Mouse (Mus musculus): Measurements from ENCODE around the gene Prdm1. TPM values are rescaled to one million over a fixed set of nuclear protein-coding genes. Genes with fewer than 3 reads are reported as not detected.
A peak's percentile ranks its signal among the peaks of the same experiment; 100 is the strongest.

Gene Prdm1
- total RNA-seq, 2 experiments from 2014 or later, result 1.3 to 2.2 TPM

DNA sequence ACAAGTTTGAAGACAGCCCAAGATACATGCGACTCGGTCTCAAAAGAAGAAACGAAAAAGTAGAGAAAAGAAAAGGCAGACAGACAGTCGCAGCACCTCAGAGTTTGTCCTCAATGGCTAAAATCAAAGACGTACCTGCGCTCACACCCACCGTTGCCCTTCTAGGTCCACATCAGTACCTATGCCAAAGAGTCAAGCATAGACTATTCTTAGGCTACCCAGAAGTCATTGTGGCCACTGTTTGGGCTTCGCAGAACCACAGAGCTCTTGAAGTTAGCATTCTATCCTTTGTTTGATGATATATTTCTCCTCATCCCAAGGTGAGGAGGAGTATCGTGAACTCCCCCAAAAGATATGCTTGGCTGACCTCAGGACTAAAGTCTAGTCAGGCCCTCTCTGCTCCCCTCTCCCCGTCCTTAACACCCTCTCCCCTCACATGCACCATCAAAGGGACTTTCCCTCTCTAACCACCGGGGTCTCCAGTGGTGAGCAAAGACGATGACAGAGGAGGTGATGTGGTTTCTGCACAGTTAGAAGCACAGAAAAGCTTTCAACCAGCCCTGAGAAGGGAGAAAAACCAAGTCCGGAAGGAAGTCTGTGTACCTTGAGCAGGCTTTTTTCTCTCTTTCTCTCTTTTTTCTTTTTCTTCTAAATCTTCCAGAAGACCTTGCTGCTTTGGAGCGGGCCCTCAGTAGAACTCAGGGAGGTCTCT lies 99.0 kb downstream of the Prdm1 start:
- intact Hi-C loops (cut with DNase I), result no loop called here
- DNase-seq, result no peak

DNA sequence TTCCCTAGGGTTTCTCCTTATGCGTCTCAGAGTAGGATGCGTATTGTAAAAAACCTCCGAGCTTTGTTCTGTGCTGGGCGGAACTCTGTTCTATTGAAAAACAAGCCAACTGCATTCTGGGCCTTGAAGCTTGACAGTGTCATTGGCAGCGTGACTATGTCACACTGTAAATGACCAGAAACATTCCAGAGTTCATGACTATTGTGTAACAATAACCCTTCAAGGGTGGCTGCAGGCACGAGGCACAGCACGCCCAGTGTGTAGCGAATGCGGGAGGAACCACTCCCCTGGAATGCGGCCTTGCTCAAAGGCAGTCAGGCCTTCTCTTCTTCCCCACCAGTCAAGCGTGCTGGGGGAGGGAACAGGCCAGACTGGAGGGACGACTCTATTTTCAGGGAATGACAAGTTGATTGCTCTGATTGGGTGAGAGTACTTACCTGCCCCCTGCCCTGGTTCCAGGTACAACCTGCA lies 100.4 kb downstream of the Prdm1 start:
- intact Hi-C loops (cut with DNase I), result no loop called here
- DNase-seq, result no peak

DNA sequence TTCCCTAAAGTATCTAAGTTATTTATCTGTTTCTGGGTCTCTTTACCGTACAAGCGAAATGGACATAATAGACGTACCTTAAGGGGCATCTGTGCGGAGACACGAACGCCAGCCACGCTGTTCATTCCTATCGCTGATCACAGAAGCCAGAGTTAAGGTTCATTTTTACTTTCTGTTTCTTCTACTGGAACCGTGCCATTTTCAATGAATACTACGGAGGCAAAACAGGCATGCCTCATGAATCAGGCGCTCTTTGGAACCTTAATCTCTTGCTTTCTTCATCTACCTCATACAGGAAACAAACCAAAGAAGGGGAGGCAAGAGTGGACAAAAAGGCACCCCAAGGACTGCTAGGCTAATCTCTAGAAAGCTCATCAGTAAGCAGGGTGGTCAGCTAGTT lies 100.9 kb downstream of the Prdm1 start:
- no peak for DNase-seq

DNA sequence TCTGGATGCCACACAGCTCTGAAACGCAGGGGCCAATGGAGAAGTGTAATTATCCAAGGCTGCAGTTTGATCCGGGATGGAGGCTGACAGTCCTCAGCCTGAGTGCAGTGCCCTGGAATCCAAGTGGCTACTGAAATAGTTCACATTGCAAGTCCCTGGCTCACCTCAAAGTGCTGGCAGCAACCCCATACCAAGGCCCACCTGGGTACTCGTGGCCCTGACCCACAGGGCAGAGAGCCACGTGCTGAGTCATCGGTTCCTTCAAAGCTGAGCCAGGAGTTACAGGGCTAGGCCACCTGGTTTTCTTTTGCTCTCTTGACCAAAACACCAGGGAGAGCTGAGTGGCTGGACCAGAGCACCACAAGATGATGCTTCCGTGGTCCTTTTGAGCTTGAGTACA lies 103.3 kb downstream of the Prdm1 start:
- DNase-seq, result no peak
- intact Hi-C loops (cut with DNase I), result no loop called here

More for the DNA sequence above, 100.9 kb downstream of the Prdm1 start:
- intact Hi-C loops (cut with DNase I), result no loop called here

DNA sequence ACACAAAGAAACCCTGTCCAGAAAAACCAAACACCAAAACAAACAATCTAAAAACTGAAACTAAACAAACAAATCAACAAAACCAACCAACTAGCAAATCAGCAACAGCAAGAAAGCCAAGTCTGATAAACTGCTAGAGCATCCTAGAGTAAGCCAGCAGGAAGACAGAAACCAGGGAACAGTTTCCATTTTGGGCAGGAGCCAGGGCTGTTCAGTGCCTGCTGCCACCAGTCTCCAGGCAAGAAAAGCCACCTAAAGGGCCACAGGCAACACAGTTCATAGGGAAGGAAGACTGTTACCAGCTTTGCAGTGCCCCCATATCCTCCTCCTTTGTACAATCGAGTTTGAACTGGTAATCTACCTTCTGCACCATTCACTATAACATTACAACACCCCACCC lies 106.4 kb downstream of the Prdm1 start:
- intact Hi-C loops (cut with DNase I), result no loop called here
- peak; percentile 15 for DNase-seq

DNA sequence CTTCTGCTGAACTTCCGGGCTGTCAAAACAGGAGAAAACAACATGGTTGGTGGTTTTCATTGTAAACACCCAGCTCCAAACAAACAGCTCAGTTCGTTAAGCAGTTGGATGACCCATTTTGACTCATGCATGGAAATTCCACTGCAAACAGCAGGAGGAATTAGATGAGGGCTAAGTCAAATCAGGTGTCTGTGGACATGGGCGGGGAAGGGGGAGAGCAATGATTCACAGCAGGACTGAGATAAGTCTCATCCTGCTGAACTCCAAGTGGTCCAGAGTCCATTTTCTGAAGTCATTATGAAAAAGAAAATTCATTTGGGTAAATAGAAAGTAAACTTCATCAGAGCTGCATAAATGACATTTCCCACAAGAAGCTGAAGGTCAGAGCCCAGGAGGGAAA lies 108.1 kb downstream of the Prdm1 start:
- intact Hi-C loops (cut with DNase I), result no loop called here
- DNase-seq, result no peak

DNA sequence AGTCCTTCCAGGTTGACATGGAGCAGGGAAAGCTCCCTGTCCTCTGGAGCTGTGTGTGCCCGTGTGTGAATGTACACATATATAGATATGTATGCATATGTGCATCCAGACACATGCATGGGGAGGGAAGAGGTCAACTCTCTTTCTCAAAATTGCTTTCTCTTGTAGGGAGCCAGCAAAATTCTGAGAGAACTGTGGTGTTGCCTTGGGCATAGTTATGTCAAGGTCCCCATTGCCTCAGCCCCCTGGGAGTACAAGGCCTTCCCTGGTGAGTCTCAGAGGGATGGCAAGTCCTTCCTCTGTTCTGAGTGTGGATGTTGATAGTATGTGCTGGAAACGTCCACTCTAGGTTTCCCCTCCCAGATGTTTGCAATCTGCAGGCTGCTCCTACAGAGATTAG lies 109.4 kb downstream of the Prdm1 start:
- intact Hi-C loops (cut with DNase I), result no loop called here
- no peak for DNase-seq

DNA sequence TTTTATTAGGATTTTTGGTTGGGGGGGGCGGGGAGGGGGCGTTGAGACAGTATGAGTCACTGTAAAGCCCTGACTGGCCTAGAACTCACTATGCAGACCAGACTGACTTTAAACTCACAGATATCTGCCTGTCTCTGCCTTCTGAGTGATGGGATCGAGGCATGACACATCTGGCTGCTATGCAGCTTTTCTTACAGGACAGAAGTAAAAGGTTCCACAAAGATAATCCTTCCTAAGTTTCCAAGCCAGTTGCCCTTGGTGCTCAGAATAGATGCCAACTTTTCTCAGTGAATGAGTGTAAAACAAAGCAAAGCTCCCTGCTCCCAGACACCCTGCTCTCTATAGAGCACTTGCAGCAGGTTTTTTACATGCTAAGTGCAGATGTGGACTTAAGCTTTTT lies 112.7 kb downstream of the Prdm1 start:
- intact Hi-C loops (cut with DNase I), result no loop called here
- DNase-seq, result no peak

DNA sequence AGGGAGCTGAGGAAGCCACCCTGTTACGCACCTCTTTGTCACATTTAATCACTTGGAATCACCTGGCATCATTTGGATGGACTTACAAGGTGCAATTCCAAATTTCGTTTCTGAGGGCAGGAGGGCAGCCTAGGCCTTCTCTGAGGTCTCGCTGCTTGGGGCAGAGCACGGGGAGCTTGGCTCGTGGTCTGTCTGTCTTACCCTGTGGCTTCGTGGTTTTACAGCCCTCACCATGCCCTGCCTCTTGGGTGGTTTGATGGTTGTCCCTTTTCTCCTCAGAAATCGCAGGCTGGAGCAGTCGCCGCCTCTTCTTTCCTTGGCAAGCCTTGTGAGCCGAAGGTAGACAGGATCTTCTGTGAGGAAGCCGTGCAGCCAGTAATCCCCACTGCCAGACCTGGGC lies 118.3 kb downstream of the Prdm1 start:
- intact Hi-C loops (cut with DNase I), result no loop called here
- DNase-seq, result no peak

DNA sequence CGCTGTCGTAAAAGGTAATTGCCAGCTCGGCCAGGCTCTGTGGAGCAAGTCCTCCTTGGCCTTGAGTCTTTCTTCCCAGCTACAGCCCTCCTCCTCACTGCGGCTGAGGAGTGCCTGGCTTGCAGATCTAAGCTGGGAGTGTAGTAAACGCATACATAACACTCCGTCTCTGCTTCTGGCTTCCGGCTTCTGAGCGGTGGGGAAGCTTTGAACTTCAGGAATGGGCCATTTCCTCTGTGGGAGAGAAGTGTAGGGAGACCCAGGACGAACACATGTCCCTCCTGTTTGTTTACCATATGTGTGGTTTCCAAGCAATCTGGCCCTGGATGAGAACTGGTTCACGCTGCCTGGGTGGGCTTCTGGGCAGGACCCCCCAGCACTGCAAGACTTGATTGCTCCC lies 119.2 kb downstream of the Prdm1 start:
- DNase-seq, result no peak
- intact Hi-C loops (cut with DNase I), result no loop called here

DNA sequence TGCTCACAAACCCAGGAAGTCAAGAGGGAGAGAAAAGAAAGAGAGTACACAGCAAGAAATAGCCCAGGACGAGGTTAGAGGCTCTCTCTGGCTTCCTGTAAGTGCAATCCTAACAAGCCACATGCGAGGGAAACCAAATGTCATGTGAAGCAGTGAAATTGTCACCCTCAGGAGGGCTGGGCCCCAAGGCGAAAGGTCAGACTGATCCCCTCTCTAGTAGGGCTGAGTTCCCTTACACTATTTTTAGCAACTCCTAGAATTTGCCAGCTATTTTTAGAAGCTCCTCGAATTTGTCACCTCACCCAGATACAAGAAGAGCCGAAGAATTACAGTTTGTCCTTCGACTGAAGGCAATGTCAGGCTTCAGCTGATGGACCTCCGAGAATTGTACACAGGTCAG lies 124.9 kb downstream of the Prdm1 start:
- DNase-seq, result no peak
- intact Hi-C loops (cut with DNase I), result no loop called here

DNA sequence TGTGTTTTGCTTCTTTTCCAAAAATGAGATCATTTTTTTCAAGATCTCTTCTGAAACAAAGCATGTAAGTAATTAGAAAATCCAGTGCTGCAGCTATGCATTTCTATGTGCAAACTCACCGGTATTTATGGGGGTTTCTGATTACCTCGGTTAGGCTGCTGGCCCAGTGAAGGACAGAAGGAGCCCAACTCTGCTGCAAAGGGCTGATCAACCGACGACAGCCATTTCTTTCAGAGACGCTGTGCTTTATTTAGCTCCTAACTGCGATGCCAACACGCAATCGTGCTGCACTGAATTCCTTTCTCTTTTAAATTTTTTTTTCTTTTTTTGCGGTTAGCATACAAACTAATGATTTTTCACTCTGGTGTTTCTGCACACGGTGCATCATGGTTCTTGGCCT lies 126.7 kb downstream of the Prdm1 start:
- no peak for DNase-seq
- intact Hi-C loops (cut with DNase I), result no loop called here

DNA sequence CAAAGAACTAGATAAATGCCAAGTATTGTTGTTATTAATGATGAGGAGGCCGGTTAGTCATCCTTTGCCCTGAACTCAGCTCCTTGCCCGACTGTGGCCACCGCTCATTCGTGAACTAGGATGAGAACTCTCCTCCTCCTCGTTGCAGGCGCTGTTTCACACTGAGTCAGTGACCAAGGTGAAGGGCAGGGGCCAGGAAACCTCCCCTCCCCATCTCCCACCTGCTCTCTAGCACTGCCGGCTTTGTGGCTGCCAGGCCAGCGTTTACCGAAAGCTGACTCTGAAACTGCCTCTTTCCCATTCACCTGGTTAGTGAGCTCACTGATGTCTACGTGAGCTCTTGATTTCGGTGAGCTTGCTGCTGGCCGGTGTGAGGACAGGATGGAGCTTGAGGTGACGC lies 127.7 kb downstream of the Prdm1 start:
- DNase-seq, result no peak
- intact Hi-C loops (cut with DNase I), result no loop called here

DNA sequence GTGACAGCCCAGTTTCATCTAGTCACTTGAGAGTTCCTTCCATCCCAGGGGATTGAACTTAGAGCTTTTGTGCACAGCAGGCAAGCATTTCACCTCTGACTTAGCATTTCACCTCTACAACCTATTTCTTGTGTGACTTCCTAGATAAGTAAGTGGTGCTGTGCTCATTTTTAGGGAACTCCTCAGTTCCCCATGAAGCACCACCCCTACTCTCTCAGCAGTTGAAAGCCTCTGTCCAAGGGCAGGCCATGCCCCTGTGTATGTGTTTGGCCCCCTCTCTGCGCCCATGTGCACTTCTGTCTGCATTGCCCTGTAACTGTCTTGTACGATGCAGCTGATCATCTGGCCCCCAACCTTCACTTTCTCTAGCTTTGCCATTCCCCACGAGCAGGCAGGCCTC lies 128.2 kb downstream of the Prdm1 start:
- DNase-seq, result no peak
- intact Hi-C loops (cut with DNase I), result no loop called here

DNA sequence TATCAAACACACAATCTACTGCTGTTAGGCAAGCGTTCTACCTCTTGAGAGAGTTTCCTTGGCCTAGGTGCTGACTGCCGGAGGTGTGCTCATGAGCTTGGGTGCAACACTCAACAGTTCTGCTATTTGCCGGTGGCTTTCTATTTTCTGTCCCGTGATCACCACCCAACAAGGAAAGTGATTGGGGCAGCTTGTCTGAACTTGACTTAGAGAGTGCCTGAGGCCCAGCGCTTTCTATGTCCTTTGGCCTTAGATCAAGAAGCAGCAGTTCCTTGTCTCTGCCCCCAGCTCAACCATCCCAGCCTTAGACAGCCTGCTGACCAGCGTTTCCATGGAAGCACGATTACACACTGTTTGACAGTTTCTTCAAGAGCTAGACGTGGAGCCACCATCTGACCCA lies 135.4 kb downstream of the Prdm1 start:
- intact Hi-C loops (cut with DNase I), result no loop called here

DNA sequence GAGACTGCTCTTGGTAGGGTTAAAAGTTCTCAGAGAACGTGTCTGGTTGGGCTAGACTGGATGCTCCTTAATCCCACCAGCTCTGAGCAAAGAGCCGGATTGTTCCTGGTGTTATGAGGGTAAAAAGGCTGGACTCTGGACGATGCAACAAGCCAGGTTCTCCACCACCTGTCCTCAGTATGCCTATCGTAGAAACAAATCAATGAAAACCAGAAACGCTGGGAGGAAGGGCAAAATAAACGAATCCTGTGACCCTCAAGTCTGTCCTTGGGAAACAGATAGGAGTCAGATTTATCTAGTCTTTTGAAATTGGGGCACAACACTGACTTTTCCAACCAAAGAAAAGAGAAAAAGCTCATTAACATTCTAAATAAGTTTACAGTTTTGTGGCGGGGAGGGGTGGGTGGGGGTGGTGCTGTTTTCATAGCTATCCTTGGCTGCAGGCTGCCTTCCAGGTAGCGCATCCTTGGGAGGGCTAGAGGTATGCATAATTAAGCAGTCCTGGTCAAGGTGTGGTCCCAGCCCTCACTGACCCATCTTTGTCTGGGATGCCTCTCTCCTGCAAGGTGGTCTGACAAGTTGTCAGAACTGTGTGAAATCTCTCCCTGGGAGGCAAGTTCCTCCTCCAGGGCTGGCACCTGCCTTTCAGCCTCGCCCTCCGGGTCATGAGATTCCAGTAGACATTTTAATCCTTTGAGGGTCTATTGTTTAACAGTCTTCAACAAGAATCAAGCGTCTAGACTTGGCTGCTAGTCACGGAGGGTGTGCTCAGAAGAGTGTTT lies 136.6 kb downstream of the Prdm1 start:
- no peak for DNase-seq

More for the DNA sequence above, 135.4 kb downstream of the Prdm1 start:
- peak; percentile 26 for DNase-seq

DNA sequence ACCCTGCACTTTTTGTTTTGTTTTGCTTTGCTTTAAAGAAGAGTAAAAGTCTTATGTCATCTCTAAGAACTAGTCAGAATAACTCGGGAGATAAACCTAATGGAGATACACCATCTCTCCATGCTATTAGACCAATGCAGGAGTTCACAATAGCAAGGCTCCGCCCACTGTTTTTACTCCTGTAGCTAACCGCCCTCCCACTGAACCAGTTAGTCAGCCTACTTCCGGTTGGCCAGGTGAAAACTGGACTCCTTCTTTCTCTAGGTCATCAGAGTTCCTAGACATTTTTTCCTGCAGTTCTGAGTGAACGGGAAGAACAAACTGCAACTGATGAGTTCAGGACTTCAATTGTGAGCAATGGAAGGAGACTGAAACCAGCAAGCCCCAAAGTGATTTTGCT lies 138.0 kb downstream of the Prdm1 start:
- intact Hi-C loops (cut with DNase I), result no loop called here
- no peak for DNase-seq

More for the DNA sequence above, 136.6 kb downstream of the Prdm1 start:
- intact Hi-C loops (cut with DNase I), result no loop called here

DNA sequence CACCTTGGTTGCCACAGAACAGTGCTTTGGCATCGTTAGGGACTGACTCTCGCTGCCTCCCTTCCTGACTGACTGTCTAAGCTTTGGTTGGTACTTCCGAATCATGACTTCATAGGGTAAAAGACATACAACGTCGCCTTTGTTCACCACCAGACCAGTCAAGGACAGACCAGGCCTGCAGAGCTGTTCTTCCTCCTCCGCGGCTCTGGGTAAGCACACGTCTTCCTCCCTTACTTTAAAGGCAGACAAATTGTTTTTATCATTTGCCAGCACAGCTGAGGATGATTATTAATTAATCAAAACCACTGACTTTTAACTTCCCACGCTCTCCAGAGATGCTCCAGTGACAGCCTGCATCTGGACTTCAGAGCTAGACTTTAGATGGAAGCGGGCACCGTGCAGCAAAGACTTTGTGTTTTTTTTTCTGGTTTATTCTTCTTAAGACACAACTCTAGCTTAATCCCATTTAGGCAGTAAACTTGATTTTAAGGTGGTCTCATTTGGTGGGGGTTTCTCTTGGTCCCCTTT lies 139.5 kb downstream of the Prdm1 start:
- intact Hi-C loops (cut with DNase I), result no loop called here
- no peak for DNase-seq

Data from left cerebral cortex, postnatal 4 days (tissue).